Comparison of ENCODE assay signal across 15 mouse cellular contexts in the genomic region with DNA sequence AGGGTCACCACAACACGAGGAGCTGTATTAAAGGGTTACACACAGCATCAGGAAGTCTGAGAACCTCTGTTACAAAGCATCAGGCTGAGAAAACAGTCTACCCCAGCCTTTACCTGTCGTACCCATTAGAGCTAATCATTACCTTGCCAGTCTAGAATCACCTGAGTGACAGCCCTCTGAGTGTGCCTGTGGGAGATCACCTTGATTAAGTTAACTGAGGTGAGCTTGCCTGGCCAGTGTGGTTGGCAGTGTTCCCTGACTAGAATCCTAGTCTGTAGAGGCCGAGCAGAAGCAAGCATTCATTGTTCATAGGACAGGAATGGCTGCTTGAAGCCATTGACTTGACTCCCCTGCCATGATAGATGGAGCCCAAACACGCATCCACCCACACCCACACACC.
"Had no signal": no experiment of that assay in that cellular context is flagged by ENCODE, and none has a peak within 500 bp of the region (broad histone marks: within the 10 kb centered on the region; RNA-seq: fewer than 3 reads in every experiment).

No protein-coding gene starts in this region.

- H3K27me3 ChIP-seq: intestine, embryonic 15.5 days; limb, embryonic 12.5 days; liver, embryonic 13.5 days; lung, embryonic 15.5 days; neural tube, embryonic 15.5 days had no signal

- H3K4me1 ChIP-seq: intestine, embryonic 15.5 days; liver, embryonic 13.5 days; lung, embryonic 15.5 days; neural tube, embryonic 15.5 days had no signal

- DNase-seq: layer of hippocampus, adult 9-11 months; layer of hippocampus, postnatal 36 days; liver; liver, embryonic 13.5 days; liver, postnatal 0 days; lung, postnatal 14 days; midbrain, embryonic 14.5 days; right cerebral cortex, adult 18-20 months; right cerebral cortex, postnatal 25 days; thymus, postnatal 36 days had no signal

- H3K36me3 ChIP-seq: intestine, embryonic 15.5 days; limb, embryonic 12.5 days; liver, embryonic 13.5 days; lung, embryonic 15.5 days; neural tube, embryonic 15.5 days had no signal

- ATAC-seq: intestine, embryonic 15.5 days; liver, postnatal 0 days had no signal

- H3K4me2 ChIP-seq: intestine, embryonic 15.5 days; limb, embryonic 12.5 days; liver, embryonic 13.5 days; lung, embryonic 15.5 days; neural tube, embryonic 15.5 days had no signal

- H3K27ac ChIP-seq: intestine, embryonic 15.5 days; limb, embryonic 12.5 days; liver, embryonic 13.5 days; lung, embryonic 15.5 days; neural tube, embryonic 15.5 days had no signal

- H3K9ac ChIP-seq: intestine, embryonic 15.5 days; limb, embryonic 12.5 days; liver, embryonic 13.5 days; liver, postnatal 0 days; lung, embryonic 15.5 days; neural tube, embryonic 15.5 days had no signal

- H3K9me3 ChIP-seq: intestine, embryonic 15.5 days; liver, embryonic 13.5 days; lung, embryonic 15.5 days; neural tube, embryonic 15.5 days had no signal

- H3K4me3 ChIP-seq: intestine, embryonic 15.5 days; limb, embryonic 12.5 days; liver, embryonic 13.5 days; lung, embryonic 15.5 days; myocyte; neural tube, embryonic 15.5 days had no signal
